Mouse (Mus musculus) heart, postnatal 36 days (tissue): ENCODE results near the gene Rps6kb1. TPM values are rescaled to one million over a fixed set of nuclear protein-coding genes. Genes with fewer than 3 reads are reported as not detected.

ENCODE experiments used
- DNase-seq, 2 experiments: peaks; one replicate each; pipeline ENCODE4 v3.0.0; 2021 to 2022
- intact Hi-C: fragments of 180-260 bp; cut with DNase I; formaldehyde crosslinking; loops from one replicate; pipeline ENCODE4 v1.15.1; 2025
- total RNA-seq, 2 experiments: library from RNA; stranded (reverse); gene quantifications; 2 replicates each; pipeline ENCODE4 v1.2.3; 2021

Rps6kb1 gene
- total RNA-seq, 2 experiments from 2014 or later, result 19.3 to 23.2 TPM

- DNase-seq, result peak; percentile 59 to 72
- intact Hi-C loops, result no loop called here
Measured at GRCm38 (mm10) chr11:86581250-86581753, 36.7 kb upstream of the Rps6kb1 start.

- intact Hi-C loops, result no loop called here
- DNase-seq, result no peak
Measured at GRCm38 (mm10) chr11:86580319-86581113, 35.9 kb upstream of the Rps6kb1 start.

- no peak for DNase-seq
- intact Hi-C loops, result no loop called here
Measured at GRCm38 (mm10) chr11:86579731-86580318, 35.2 kb upstream of the Rps6kb1 start.

DNA sequence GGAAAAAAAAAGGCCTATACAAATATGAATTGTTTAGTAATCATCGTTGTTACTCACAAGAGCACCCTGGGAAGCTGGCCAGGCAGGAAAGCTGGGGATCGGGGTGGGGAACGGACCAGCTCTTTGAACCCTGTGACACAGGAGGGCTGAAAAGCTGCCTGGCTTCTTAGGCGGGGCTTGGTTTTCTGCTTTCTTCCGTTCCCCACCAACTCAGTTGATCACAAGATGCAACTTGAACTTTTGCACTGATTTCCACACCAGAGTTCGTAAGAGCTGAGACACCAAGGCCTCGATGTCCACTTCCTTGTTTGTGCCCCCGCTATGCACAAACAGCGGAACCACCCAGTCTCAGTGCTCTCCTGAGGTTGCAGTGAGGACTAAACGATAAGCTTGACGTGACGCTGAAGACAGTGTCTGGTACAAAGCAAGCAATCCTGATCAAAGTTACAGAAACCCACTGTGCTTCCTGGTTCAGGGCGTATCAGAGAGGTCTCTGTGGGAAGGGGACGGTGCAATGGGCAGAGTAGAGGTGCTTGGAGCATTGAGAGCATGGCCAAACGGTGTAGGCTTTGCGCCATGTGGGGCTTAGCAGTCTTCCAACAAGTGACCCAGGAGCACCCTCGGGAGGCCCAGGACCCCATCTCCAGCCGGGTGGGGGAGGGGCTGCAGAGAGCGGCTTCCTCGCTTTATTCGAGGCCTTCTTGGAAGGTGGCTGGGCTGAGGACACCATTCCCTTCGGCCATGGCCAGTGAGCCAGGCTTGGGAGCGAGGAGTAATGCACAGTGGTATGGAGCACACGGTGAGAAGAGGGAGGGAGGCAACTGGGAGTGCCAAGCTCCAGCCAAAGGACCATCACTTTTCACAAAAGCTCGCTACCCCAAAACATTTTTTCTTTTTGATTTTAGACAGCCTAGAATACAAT, 34.5 kb upstream of the Rps6kb1 start:
- intact Hi-C loops, result no loop called here

GRCm38 (mm10) chr11:86578106-86578808, 33.7 kb upstream of the Rps6kb1 start:
- intact Hi-C loops, result no loop called here
- no peak for DNase-seq

More for the DNA sequence above, 34.5 kb upstream of the Rps6kb1 start:
- peak; percentile 70 to 74 for DNase-seq

- intact Hi-C loops, result no loop called here
- peak in 1 of 2 experiments; percentile 48 for DNase-seq
Measured at GRCm38 (mm10) chr11:86577231-86577630, 32.6 kb upstream of the Rps6kb1 start.

DNA sequence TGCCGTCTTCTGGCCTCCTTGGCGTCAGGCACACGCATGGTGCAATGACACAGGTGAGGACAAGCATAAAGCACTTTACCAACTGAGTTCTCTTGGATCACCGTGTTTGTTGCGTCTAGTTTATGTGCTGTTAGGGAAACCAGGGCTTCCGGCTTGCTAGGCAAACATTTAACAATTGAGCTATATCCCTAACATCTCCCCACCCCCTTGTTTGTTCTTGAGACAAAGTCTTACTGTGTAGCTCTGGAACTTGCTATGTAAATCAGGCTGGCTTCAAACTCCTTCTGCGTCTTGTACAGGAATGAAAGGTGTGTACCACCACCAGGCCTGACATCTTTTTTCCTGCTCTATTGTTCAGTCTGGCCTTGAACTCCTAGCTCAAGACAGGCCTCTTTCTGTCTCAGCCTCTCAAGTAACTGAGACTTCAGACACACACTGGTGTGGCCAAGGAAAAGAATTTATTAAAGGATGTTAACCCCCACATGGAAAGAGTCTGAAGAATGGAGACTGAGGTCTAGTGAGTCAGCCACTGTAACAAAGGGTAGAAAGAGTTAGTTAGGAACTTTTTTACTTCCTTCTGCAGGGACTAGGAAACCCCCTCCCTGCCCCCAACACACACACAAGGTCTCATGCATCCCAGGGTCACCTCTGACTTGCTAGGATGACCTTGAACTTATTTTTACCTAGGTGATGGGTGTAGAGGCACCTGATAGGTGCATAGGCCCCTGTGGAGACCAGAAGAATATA, 31.2 kb upstream of the Rps6kb1 start:
- intact Hi-C loops, result no loop called here
- DNase-seq, result no peak

DNA sequence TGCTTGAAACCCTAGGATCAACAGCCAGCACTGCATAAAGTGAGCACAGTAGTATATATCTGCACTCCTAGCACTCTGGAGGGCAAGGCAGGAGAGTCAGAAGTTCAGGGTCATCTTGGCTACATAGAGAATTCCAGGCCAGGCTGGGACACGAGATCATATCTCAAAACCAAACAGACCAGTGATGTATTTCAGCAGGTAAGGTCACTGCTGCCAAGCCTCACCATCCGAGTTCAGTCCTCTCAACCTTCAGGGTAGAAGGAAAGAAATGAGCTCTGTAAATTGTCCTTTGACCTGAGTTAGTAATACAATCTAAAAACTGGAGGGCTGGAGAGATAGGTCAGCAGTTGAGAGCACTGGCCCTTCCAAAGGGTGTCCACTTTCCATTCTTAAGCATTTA, 29.8 kb upstream of the Rps6kb1 start:
- no peak for DNase-seq
- intact Hi-C loops, result no loop called here

- no peak for DNase-seq
- intact Hi-C loops, result no loop called here
Measured at GRCm38 (mm10) chr11:86573646-86574231, 29.1 kb upstream of the Rps6kb1 start.

- intact Hi-C loops, result no loop called here
- DNase-seq, result no peak
Measured at GRCm38 (mm10) chr11:86572623-86573022, 28.0 kb upstream of the Rps6kb1 start.

- DNase-seq, result no peak
- intact Hi-C loops, result no loop called here
Measured at GRCm38 (mm10) chr11:86571871-86572270, 27.3 kb upstream of the Rps6kb1 start.

DNA sequence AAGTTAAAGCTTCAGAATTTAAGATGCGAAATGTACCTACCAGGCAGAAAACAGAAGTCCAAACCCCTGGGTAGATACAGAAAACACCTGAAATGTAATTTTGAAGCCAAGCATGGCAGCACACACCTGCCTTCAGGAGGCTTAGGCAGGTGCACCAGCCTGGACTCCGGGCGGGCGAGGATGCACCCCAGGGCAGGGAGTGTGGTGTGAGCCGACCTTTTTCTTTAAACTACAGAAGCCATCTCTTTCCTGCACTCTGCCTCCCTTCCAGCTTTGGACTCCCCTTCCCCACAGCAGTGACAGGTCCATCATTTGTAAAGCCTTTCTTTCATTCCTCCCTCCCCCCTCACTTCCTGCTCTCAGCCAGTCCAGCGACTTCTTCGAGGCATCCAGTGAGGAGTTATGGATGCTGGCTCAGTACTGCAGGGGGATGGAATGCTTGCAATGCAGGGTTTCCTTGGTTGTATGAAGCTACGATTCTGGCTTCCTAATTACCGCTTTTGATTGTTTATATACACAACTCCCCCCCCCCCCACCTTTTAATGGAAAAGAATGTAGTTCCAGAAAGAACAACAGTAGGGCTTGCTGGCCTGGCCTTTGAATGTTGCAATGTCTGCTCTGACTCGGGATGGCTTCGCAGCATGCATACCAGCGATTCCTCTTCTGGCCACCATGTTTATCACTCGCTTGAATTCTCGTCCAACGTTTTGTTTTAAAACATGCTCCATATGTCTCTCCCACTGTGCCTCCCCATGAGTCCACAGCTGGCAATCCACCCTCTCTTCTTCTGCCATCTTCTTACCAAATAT, 26.6 kb upstream of the Rps6kb1 start:
- no peak for DNase-seq
- intact Hi-C loops, result no loop called here

- no peak for DNase-seq
- intact Hi-C loops, result no loop called here
Measured at GRCm38 (mm10) chr11:86570261-86570746, 25.7 kb upstream of the Rps6kb1 start.

DNA sequence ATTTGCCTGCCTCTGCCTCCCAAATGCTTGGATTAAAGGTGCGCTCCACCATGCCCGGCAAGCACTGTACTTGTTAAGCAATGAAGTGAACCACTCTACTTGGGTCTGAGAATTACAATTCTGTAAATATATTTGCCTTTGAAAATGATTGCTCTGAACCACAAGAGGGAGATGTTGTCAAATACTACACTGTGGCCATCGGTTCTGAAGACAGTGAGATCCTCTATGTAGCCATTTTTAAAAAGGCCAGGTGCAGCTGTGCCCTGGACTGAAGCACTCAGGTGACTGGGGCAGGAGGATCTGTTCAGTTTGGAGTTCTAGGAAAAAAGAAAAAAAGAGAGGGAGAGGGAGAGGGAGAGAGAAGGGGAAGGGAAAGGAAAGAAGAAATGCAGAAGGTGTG, 23.8 kb upstream of the Rps6kb1 start:
- intact Hi-C loops, result loop anchor here (1.0 to 5.0 kb wide), 2 partner anchors 85 to 444 kb away; no protein-coding TSS in a partner anchor
- no peak for DNase-seq

- intact Hi-C loops, result no loop called here
- DNase-seq, result no peak
Measured at GRCm38 (mm10) chr11:86558258-86558657, 13.7 kb upstream of the Rps6kb1 start.

GRCm38 (mm10) chr11:86553525-86553924, 8.9 kb upstream of the Rps6kb1 start:
- no peak for DNase-seq
- intact Hi-C loops, result no loop called here

DNA sequence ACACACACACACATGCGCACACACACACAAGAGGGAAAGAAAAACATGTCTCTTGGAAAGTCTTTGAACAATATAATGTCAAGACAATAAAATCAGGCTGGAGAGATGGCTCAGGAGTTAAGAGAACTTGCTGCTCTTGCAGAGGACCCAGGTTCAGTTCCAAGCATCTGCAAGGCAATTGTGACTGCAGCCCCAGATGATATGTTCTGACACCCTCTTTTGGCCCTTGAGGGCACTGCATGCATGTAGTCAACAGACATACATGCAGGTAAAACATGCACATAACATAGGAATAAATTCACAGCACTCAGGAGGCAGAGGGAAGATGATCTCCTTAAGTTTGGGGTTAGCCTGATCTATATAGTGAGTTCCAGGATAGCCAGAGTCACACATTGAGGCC, 2.8 kb upstream of the Rps6kb1 start:
- intact Hi-C loops, result no loop called here

DNA sequence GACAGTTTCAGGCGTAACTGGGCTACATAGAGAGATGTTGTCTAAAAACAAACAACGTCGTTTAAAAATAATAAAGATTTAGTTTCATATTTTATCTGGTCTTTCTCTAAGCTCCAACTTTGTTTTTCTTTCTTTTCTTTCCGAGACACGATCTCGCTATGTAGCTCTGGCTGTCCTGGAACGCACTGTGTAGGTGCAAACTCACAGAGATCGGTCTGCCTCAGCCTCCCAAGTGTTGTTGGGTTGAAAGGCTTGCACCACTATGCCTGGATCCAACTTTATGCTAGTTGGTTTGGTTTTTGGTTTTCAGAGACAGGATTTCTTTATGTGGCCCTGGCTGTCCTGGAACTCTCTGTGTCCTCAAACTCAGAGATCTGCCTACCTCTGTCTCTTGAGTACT, 951 bp upstream of the Rps6kb1 start:
- DNase-seq, result no peak
- intact Hi-C loops, result no loop called here

More for the DNA sequence above, 2.8 kb upstream of the Rps6kb1 start:
- DNase-seq, result no peak
